In genomic region chr11:119791923-119792564, GRCm38 (mm10) we compare ENCODE assay signal across 18 mouse cellular contexts.
A peak's percentile ranks its signal among the peaks of the same experiment; 100 is the strongest.
DNase-seq lines count a peak whose midpoint lies in the region; ATAC-seq and TF ChIP-seq lines count a peak whose summit lies in the region.
"Had no signal": no experiment of that assay in that cellular context is flagged by ENCODE, and none has a peak within 500 bp of the region (broad histone marks: within the 10 kb centered on the region; RNA-seq: fewer than 3 reads in every experiment).

No protein-coding gene starts in this region.

- WGBS in kidney, adult 2 months: 40% methylated on average over 10 of the region's 10 CpGs
- WGBS in kidney, embryonic 15.5 days: 46% methylated on average over 10 of the region's 10 CpGs
- WGBS in embryonic facial prominence, embryonic 10.5 days: 86% methylated on average over 10 of the region's 10 CpGs

- H3K4me1 ChIP-seq in kidney, adult 2 months (ENCODE audit: control insufficient read depth, insufficient read depth, low read length): peaks cover 10% of the 10 kb centered on the region; the same call in 1 of the 2 replicates
- H3K4me1 ChIP-seq in kidney, embryonic 15.5 days: peaks cover 75% of the 10 kb centered on the region
- peaks cover 52% of the 10 kb centered on the region for H3K4me1 ChIP-seq in embryonic facial prominence, embryonic 10.5 days

- no peak overlapping the region for H3K9ac ChIP-seq in kidney, embryonic 15.5 days
- H3K9ac ChIP-seq: forebrain, embryonic 13.5 days; forebrain, postnatal 0 days; heart, embryonic 13.5 days; hindbrain, embryonic 15.5 days had no signal

- H3K9me3 ChIP-seq in kidney, embryonic 15.5 days (replicated peaks): no peaks in the 10 kb centered on the region
- no peaks in the 10 kb centered on the region for H3K9me3 ChIP-seq in embryonic facial prominence, embryonic 10.5 days
- H3K9me3 ChIP-seq: forebrain, embryonic 13.5 days; heart, embryonic 13.5 days; hindbrain, embryonic 15.5 days had no signal

- peak; percentile 75 for DNase-seq in kidney, adult 2 months
- peak; percentile 47 for DNase-seq in kidney, postnatal 14 days
- DNase-seq in frontal cortex, adult 2 months (ENCODE audit: extremely low spot score in 1 of 2, low spot score in 1 of 2): no peak
- no peak for DNase-seq in neural tube, embryonic 10.5 days (ENCODE audit: extremely low spot score, low spot score)
- no peak for DNase-seq in cerebellum, postnatal 14 days
- DNase-seq in embryonic facial prominence, embryonic 10.5 days (ENCODE audit: low spot score): no peak
- DNase-seq: adrenal gland, postnatal 10 days; cerebellum, adult 11-12 months; cerebellum, adult 9-10 months; cerebellum, postnatal 36 days; forebrain, postnatal 0 days; gastrocnemius, postnatal 36 days; heart, adult 11 months; heart, postnatal 36 days had no signal

- H3K4me2 ChIP-seq in kidney, embryonic 15.5 days: no peak overlapping the region
- H3K4me2 ChIP-seq: forebrain, embryonic 13.5 days; heart, embryonic 13.5 days; hindbrain, embryonic 15.5 days had no signal

- H3K27ac ChIP-seq in kidney, adult 2 months (ENCODE audit: insufficient read depth, low read depth, low read length): no peak overlapping the region
- H3K27ac ChIP-seq in kidney, embryonic 15.5 days: peak overlapping the region; percentile 83
- H3K27ac ChIP-seq in embryonic facial prominence, embryonic 10.5 days (replicated peaks): no peak overlapping the region
- H3K27ac ChIP-seq: forebrain, embryonic 13.5 days; heart, embryonic 13.5 days; hindbrain, embryonic 15.5 days had no signal

- no peak for TF ChIP-seq CTCF in kidney, adult 2 months (conservative IDR thresholded peaks at IDR 0.05; ENCODE audit: insufficient read depth, insufficient read length, low read depth, low read length)

- no peak for TF ChIP-seq POLR2A in kidney, adult 2 months (IDR thresholded peaks at IDR 0.05; ENCODE audit: low read depth, low read length)

- no peaks in the 10 kb centered on the region for H3K36me3 ChIP-seq in kidney, adult 2 months (ENCODE audit: control insufficient read depth, insufficient read depth, low read length)
- no peaks in the 10 kb centered on the region for H3K36me3 ChIP-seq in kidney, embryonic 15.5 days
- 0 out of 2 replicates have a peak, but pooled peaks cover 2% of the 10 kb centered on the region for H3K36me3 ChIP-seq in embryonic facial prominence, embryonic 10.5 days (replicated peaks)
- H3K36me3 ChIP-seq: heart, embryonic 13.5 days; hindbrain, embryonic 15.5 days had no signal

- H3K27me3 ChIP-seq in kidney, adult 2 months (replicated peaks; ENCODE audit: control insufficient read depth, insufficient read depth, low read length): no peaks in the 10 kb centered on the region
- H3K27me3 ChIP-seq in kidney, embryonic 15.5 days: no peaks in the 10 kb centered on the region
- no peaks in the 10 kb centered on the region for H3K27me3 ChIP-seq in embryonic facial prominence, embryonic 10.5 days (replicated peaks; ENCODE audit: low read depth, poor library complexity, severe bottlenecking)
- H3K27me3 ChIP-seq: forebrain, embryonic 13.5 days; heart, embryonic 13.5 days; hindbrain, embryonic 15.5 days had no signal

- H3K4me3 ChIP-seq in kidney, adult 2 months (ENCODE audit: insufficient read depth, low read depth, low read length): no peak overlapping the region
- no peak overlapping the region for H3K4me3 ChIP-seq in kidney, embryonic 15.5 days (replicated peaks)
- H3K4me3 ChIP-seq in embryonic facial prominence, embryonic 10.5 days: no peak overlapping the region
- H3K4me3 ChIP-seq: forebrain, embryonic 13.5 days; heart, embryonic 13.5 days; hindbrain, embryonic 15.5 days had no signal

- peak; percentile 70 for ATAC-seq in kidney, embryonic 15.5 days (replicated peaks; ENCODE audit: low FRiP score)
- ATAC-seq: forebrain, embryonic 13.5 days; forebrain, postnatal 0 days had no signal

Comparison
In these comparisons a context has a peak if more than half of its experiments do, and no peak if none do; other contexts are left out.
1. DNase-seq: peak in kidney, adult 2 months (single experiment) and kidney, postnatal 14 days (single experiment); none in frontal cortex, adult 2 months (0 of 2), neural tube, embryonic 10.5 days (single experiment), cerebellum, postnatal 14 days (0 of 2) and embryonic facial prominence, embryonic 10.5 days (single experiment).